Mouse (Mus musculus): Measurements from ENCODE around the gene Epha6. TPM values are rescaled to one million over a fixed set of nuclear protein-coding genes. Genes with fewer than 3 reads are reported as not detected.

Gene Epha6
- polyA plus RNA-seq, 1 experiment from 2014 or later, result 0.08 TPM

GRCm38 (mm10) chr16:59693230-59693629, 912.1 kb downstream of the Epha6 start:
- Histone ChIP-seq H3K4me3 (replicated peaks; ENCODE audit: low read depth, low read length) (no peak overlapping the region), H3K9me3 (replicated peaks; ENCODE audit: low read length) (no peaks in the 10 kb centered on the region), H3K4me1 (replicated peaks; ENCODE audit: insufficient read depth, low read length) (no peaks in the 10 kb centered on the region), H3K9ac (ENCODE audit: low read depth, low read length) (no peak overlapping the region), H3K27me3 (ENCODE audit: insufficient read depth, low read length) (no peaks in the 10 kb centered on the region), H3K27ac (no peak overlapping the region), H3K4me2 (ENCODE audit: low read length) (no peak overlapping the region), H3K36me3 (ENCODE audit: insufficient read depth, low read length) (no peaks in the 10 kb centered on the region)
- TF ChIP-seq CTCF (IDR thresholded peaks at IDR 0.05; ENCODE audit: low read depth), result no peak
- WGBS, result 91% methylated on average over 7 of the region's 7 CpGs
- DNase-seq (ENCODE audit: low spot score) (no peak), ATAC-seq (replicated peaks; ENCODE audit: low FRiP score, low read depth) (no peak)

- Histone ChIP-seq H3K27me3 (ENCODE audit: insufficient read depth, low read length) (no peaks in the 10 kb centered on the region), H3K4me2 (ENCODE audit: low read length) (no peak overlapping the region), H3K9me3 (replicated peaks; ENCODE audit: low read length) (no peaks in the 10 kb centered on the region), H3K4me3 (replicated peaks; ENCODE audit: low read depth, low read length) (no peak overlapping the region), H3K27ac (no peak overlapping the region), H3K4me1 (replicated peaks; ENCODE audit: insufficient read depth, low read length) (no peaks in the 10 kb centered on the region), H3K36me3 (ENCODE audit: insufficient read depth, low read length) (no peaks in the 10 kb centered on the region), H3K9ac (ENCODE audit: low read depth, low read length) (no peak overlapping the region)
- DNase-seq (ENCODE audit: low spot score) (no peak), ATAC-seq (replicated peaks; ENCODE audit: low FRiP score, low read depth) (no peak)
- 89% methylated on average over 5 of the region's 5 CpGs for WGBS
- TF ChIP-seq CTCF (IDR thresholded peaks at IDR 0.05; ENCODE audit: low read depth), result no peak
These were observed 916.2 kb downstream of the Epha6 start for GRCm38 (mm10) chr16:59689120-59689519.

- no peaks in the 10 kb centered on the region for H3K27me3 ChIP-seq (ENCODE audit: insufficient read depth, low read length)
- H3K4me2 ChIP-seq (ENCODE audit: low read length), result no peak overlapping the region
- DNase-seq (ENCODE audit: low spot score) (no peak), ATAC-seq (replicated peaks; ENCODE audit: low FRiP score, low read depth) (no peak)
- no peak overlapping the region for H3K27ac ChIP-seq
- WGBS, result 73% methylated on average over 5 of the region's 5 CpGs
- no peaks in the 10 kb centered on the region for H3K4me1 ChIP-seq (replicated peaks; ENCODE audit: insufficient read depth, low read length)
- H3K36me3 ChIP-seq (ENCODE audit: insufficient read depth, low read length), result no peaks in the 10 kb centered on the region
- no peak overlapping the region for H3K4me3 ChIP-seq (replicated peaks; ENCODE audit: low read depth, low read length)
- H3K9me3 ChIP-seq (replicated peaks; ENCODE audit: low read length), result no peaks in the 10 kb centered on the region
- H3K9ac ChIP-seq (ENCODE audit: low read depth, low read length), result no peak overlapping the region
- TF ChIP-seq CTCF (IDR thresholded peaks at IDR 0.05; ENCODE audit: low read depth), result no peak
These were observed 920.2 kb downstream of the Epha6 start for GRCm38 (mm10) chr16:59685135-59685534.

GRCm38 (mm10) chr16:59683434-59683833, 921.9 kb downstream of the Epha6 start:
- Histone ChIP-seq H3K4me3 (replicated peaks; ENCODE audit: low read depth, low read length) (no peak overlapping the region), H3K9me3 (replicated peaks; ENCODE audit: low read length) (no peaks in the 10 kb centered on the region), H3K4me2 (ENCODE audit: low read length) (no peak overlapping the region), H3K9ac (ENCODE audit: low read depth, low read length) (no peak overlapping the region), H3K36me3 (ENCODE audit: insufficient read depth, low read length) (no peaks in the 10 kb centered on the region), H3K27me3 (ENCODE audit: insufficient read depth, low read length) (no peaks in the 10 kb centered on the region), H3K27ac (no peak overlapping the region), H3K4me1 (replicated peaks; ENCODE audit: insufficient read depth, low read length) (no peaks in the 10 kb centered on the region)
- peak; percentile 87 for DNase-seq (ENCODE audit: low spot score)
- ATAC-seq (replicated peaks; ENCODE audit: low FRiP score, low read depth), result peak; percentile 68
- peak; percentile 98 for TF ChIP-seq CTCF (IDR thresholded peaks at IDR 0.05; ENCODE audit: low read depth)
- WGBS, result 7% methylated on average over 8 of the region's 8 CpGs

GRCm38 (mm10) chr16:59682216-59682891, 923.0 kb downstream of the Epha6 start:
- no peak for ATAC-seq (replicated peaks; ENCODE audit: low FRiP score, low read depth)
- Histone ChIP-seq H3K4me1 (replicated peaks; ENCODE audit: insufficient read depth, low read length) (no peaks in the 10 kb centered on the region), H3K9me3 (replicated peaks; ENCODE audit: low read length) (no peaks in the 10 kb centered on the region), H3K27ac (no peak overlapping the region), H3K9ac (ENCODE audit: low read depth, low read length) (no peak overlapping the region), H3K27me3 (ENCODE audit: insufficient read depth, low read length) (no peaks in the 10 kb centered on the region), H3K4me2 (ENCODE audit: low read length) (no peak overlapping the region), H3K36me3 (ENCODE audit: insufficient read depth, low read length) (no peaks in the 10 kb centered on the region), H3K4me3 (replicated peaks; ENCODE audit: low read depth, low read length) (no peak overlapping the region)
- no peak for DNase-seq (ENCODE audit: low spot score)
- WGBS, result 81% methylated on average over 8 of the region's 8 CpGs
- no peak for TF ChIP-seq CTCF (IDR thresholded peaks at IDR 0.05; ENCODE audit: low read depth)

GRCm38 (mm10) chr16:59666938-59667337, 938.4 kb downstream of the Epha6 start:
- Histone ChIP-seq H3K4me2 (ENCODE audit: low read length) (no peak overlapping the region), H3K4me3 (replicated peaks; ENCODE audit: low read depth, low read length) (no peak overlapping the region), H3K9ac (ENCODE audit: low read depth, low read length) (no peak overlapping the region), H3K4me1 (replicated peaks; ENCODE audit: insufficient read depth, low read length) (no peaks in the 10 kb centered on the region), H3K9me3 (replicated peaks; ENCODE audit: low read length) (no peaks in the 10 kb centered on the region), H3K27ac (no peak overlapping the region), H3K36me3 (ENCODE audit: insufficient read depth, low read length) (no peaks in the 10 kb centered on the region), H3K27me3 (ENCODE audit: insufficient read depth, low read length) (no peaks in the 10 kb centered on the region)
- 89% methylated on average over 2 of the region's 2 CpGs for WGBS
- TF ChIP-seq CTCF (IDR thresholded peaks at IDR 0.05; ENCODE audit: low read depth), result no peak
- ATAC-seq (replicated peaks; ENCODE audit: low FRiP score, low read depth) (no peak), DNase-seq (ENCODE audit: low spot score) (no peak)

GRCm38 (mm10) chr16:59643766-59644165, 961.6 kb downstream of the Epha6 start:
- no peak overlapping the region for H3K9ac ChIP-seq (ENCODE audit: low read depth, low read length)
- no peak overlapping the region for H3K4me2 ChIP-seq (ENCODE audit: low read length)
- no peak for DNase-seq (ENCODE audit: low spot score)
- H3K36me3 ChIP-seq (ENCODE audit: insufficient read depth, low read length), result no peaks in the 10 kb centered on the region
- H3K4me3 ChIP-seq (replicated peaks; ENCODE audit: low read depth, low read length), result no peak overlapping the region
- H3K9me3 ChIP-seq (replicated peaks; ENCODE audit: low read length), result no peaks in the 10 kb centered on the region
- H3K4me1 ChIP-seq (replicated peaks; ENCODE audit: insufficient read depth, low read length), result no peaks in the 10 kb centered on the region
- H3K27ac ChIP-seq, result no peak overlapping the region
- H3K27me3 ChIP-seq (ENCODE audit: insufficient read depth, low read length), result no peaks in the 10 kb centered on the region
- TF ChIP-seq CTCF (IDR thresholded peaks at IDR 0.05; ENCODE audit: low read depth), result no peak
- 70% methylated on average over 2 of the region's 2 CpGs for WGBS
- ATAC-seq (replicated peaks; ENCODE audit: low FRiP score, low read depth), result no peak

All from kidney, postnatal 0 days (tissue).